Mouse (Mus musculus) adipocyte (in vitro differentiated cells): ENCODE data around the gene Zik1.
A peak's percentile ranks its signal among the peaks of the same experiment; 100 is the strongest.

Source experiments
- DNase-seq: peaks from one replicate; pipeline ENCODE4 v3.0.0-alpha.2; 2016; ENCODE audit warnings: low spot score

Zik1 gene

GRCm38 (mm10) chr7:10494786-10495521 is at the start of gene Zik1:
TSS of gene Zik1 (minus strand) at chr7:10495394.
- peak; percentile 67 for DNase-seq

- no peak for DNase-seq
Measured at GRCm38 (mm10) chr7:10495578-10495977, 384 bp upstream of the Zik1 start.

GRCm38 (mm10) chr7:10480588-10481233 is 14.5 kb downstream of the Zik1 start:
- no peak for DNase-seq

- DNase-seq: no peak
Measured at GRCm38 (mm10) chr7:10479813-10480212, 15.4 kb downstream of the Zik1 start.

- no peak for DNase-seq
Measured at GRCm38 (mm10) chr7:10458166-10458565, 37.0 kb downstream of the Zik1 start.

- DNase-seq: no peak
Measured at GRCm38 (mm10) chr7:10443031-10443430, 52.2 kb downstream of the Zik1 start, which contains the start of gene Vmn1r67. TSS of gene Vmn1r67 (plus strand) at chr7:10443331.
